Mouse (Mus musculus) neural tube, embryonic 12.5 days (tissue): ENCODE measurements around the gene Polr2e. TPM values are rescaled to one million over a fixed set of nuclear protein-coding genes. Genes with fewer than 3 reads are reported as not detected.
"Not testable (repeated sequence)": the region's sequence is repeated elsewhere in the genome, so short reads cannot be mapped to it uniquely, and the experiment has no call there.

Experiments used
- ATAC-seq: fragments of 200-750 bp; cut with Nextera tagmentation; 2 replicates; pipeline ENCODE4 v1.8.0; 2017; ENCODE audit warnings: low read depth, mild to moderate bottlenecking, moderate TSS enrichment, moderate library complexity; ENCODE audit not compliant: low FRiP score
- H3K27ac ChIP-seq: fragments of 300-500 bp; sonication (generic); 2 replicates; pipeline ENCODE4 v1.5.1; 2016
- H3K27me3 ChIP-seq: fragments of 300-500 bp; sonication (generic); replicated peaks from 2 replicates; pipeline ENCODE4 v1.6.1; 2016; ENCODE audit warnings: mild to moderate bottlenecking
- H3K36me3 ChIP-seq: fragments of 300-500 bp; sonication (generic); 2 replicates; pipeline ENCODE4 v1.6.1; 2016; ENCODE audit warnings: mild to moderate bottlenecking
- H3K4me1 ChIP-seq: fragments of 300-500 bp; sonication (generic); 2 replicates; pipeline ENCODE4 v1.6.1; 2016
- H3K4me2 ChIP-seq: fragments of 300-500 bp; sonication (generic); replicated peaks from 2 replicates; pipeline ENCODE4 v1.6.1; 2016; ENCODE audit warnings: mild to moderate bottlenecking
- H3K4me3 ChIP-seq: fragments of 300-500 bp; sonication (generic); 2 replicates; pipeline ENCODE4 v1.5.1; 2016
- H3K9ac ChIP-seq: fragments of 300-500 bp; sonication (generic); 2 replicates; pipeline ENCODE4 v1.6.1; 2016; ENCODE audit warnings: mild to moderate bottlenecking
- H3K9me3 ChIP-seq: fragments of 300-500 bp; sonication (generic); 2 replicates; pipeline ENCODE4 v1.6.1; 2016; ENCODE audit warnings: mild to moderate bottlenecking
- WGBS: fragments of 180-500 bp; shearing (Covaris S2); methylation state at CpG from one replicate; pipeline ENCODE4 v1.1.7; 2016; 5-methylcytosine and 5-hydroxymethylcytosine counted together
- polyA plus RNA-seq: library from polyadenylated mRNA; unstranded; fragments of >200 nt; fragmentation: Nextera tagmentation; extraction: Ambion mirVana; gene quantifications from 2 replicates; pipeline ENCODE4 v1.2.1, GENCODE M21; 2016

Gene Polr2e
- polyA plus RNA-seq, 1 experiment from 2014 or later: 160 TPM

- peaks cover 12% of the 10 kb centered on the region for H3K4me1 ChIP-seq
These were observed 6.2 kb upstream of the Polr2e start for GRCm38 (mm10) chr10:80045766-80046165.

GRCm38 (mm10) chr10:80045364-80045763, 5.8 kb upstream of the Polr2e start:
- not testable (repeated sequence) for H3K4me3 ChIP-seq, ATAC-seq, H3K27me3 ChIP-seq, H3K36me3 ChIP-seq, H3K9me3 ChIP-seq, H3K4me2 ChIP-seq, H3K27ac ChIP-seq, H3K9ac ChIP-seq
- WGBS: 69% methylated on average over 4 of the region's 4 CpGs
- H3K4me1 ChIP-seq: peaks cover 12% of the 10 kb centered on the region

More at GRCm38 (mm10) chr10:80045766-80046165, 6.2 kb upstream of the Polr2e start:
- H3K36me3 ChIP-seq: no peaks in the 10 kb centered on the region
- no peak overlapping the region for H3K27ac ChIP-seq
- H3K4me3 ChIP-seq: no peak overlapping the region
- no peak overlapping the region for H3K9ac ChIP-seq
- no peak overlapping the region for H3K4me2 ChIP-seq
- WGBS: 75% methylated on average over 5 of the region's 5 CpGs
- H3K27me3 ChIP-seq: no peaks in the 10 kb centered on the region
- H3K9me3 ChIP-seq: no peaks in the 10 kb centered on the region
- ATAC-seq: no peak

- no peak overlapping the region for H3K4me3 ChIP-seq
- H3K9ac ChIP-seq: peak overlapping the region; percentile 10; the same call in 1 of the 2 replicates
- 22% methylated on average over 4 of the region's 4 CpGs for WGBS
These were observed 4.5 kb upstream of the Polr2e start for GRCm38 (mm10) chr10:80044087-80044486.

GRCm38 (mm10) chr10:80041409-80042060, 1.9 kb upstream of the Polr2e start:
- H3K27me3 ChIP-seq, H3K4me3 ChIP-seq, H3K9ac ChIP-seq, H3K4me2 ChIP-seq, ATAC-seq, H3K9me3 ChIP-seq, H3K27ac ChIP-seq: not testable (repeated sequence)
- H3K36me3 ChIP-seq: peaks cover 19% of the 10 kb centered on the region
- peaks cover 15% of the 10 kb centered on the region for H3K4me1 ChIP-seq
- 91% methylated on average over 8 of the region's 8 CpGs for WGBS

More at GRCm38 (mm10) chr10:80044087-80044486, 4.5 kb upstream of the Polr2e start:
- ATAC-seq: no peak
- Histone ChIP-seq H3K9me3 (no peaks in the 10 kb centered on the region), H3K27ac (no peak overlapping the region), H3K4me2 (no peak overlapping the region), H3K4me1 (peaks cover 13% of the 10 kb centered on the region), H3K27me3 (no peaks in the 10 kb centered on the region), H3K36me3 (no peaks in the 10 kb centered on the region)

GRCm38 (mm10) chr10:80036832-80037231, 2.8 kb downstream of the Polr2e start:
- H3K27me3 ChIP-seq: no peaks in the 10 kb centered on the region
- no peak overlapping the region for H3K9ac ChIP-seq
- no peak overlapping the region for H3K4me3 ChIP-seq
- 96% methylated on average over 13 of the region's 13 CpGs for WGBS
- peaks cover 42% of the 10 kb centered on the region for H3K36me3 ChIP-seq
- peaks cover 15% of the 10 kb centered on the region for H3K4me1 ChIP-seq
- ATAC-seq: no peak
- no peak overlapping the region for H3K27ac ChIP-seq
- no peak overlapping the region for H3K4me2 ChIP-seq
- H3K9me3 ChIP-seq: no peaks in the 10 kb centered on the region

- 91% methylated on average over 5 of the region's 5 CpGs for WGBS
- Histone ChIP-seq H3K9ac (no peak overlapping the region), H3K36me3 (peaks cover 42% of the 10 kb centered on the region)
These were observed 3.9 kb downstream of the Polr2e start for GRCm38 (mm10) chr10:80035686-80036085.

GRCm38 (mm10) chr10:80035148-80035547, 4.4 kb downstream of the Polr2e start:
- Histone ChIP-seq H3K4me3 (no peak overlapping the region), H3K4me2 (no peak overlapping the region), H3K36me3 (peaks cover 42% of the 10 kb centered on the region), H3K9ac (no peak overlapping the region), H3K27ac (no peak overlapping the region), H3K4me1 (peaks cover 15% of the 10 kb centered on the region), H3K9me3 (no peaks in the 10 kb centered on the region), H3K27me3 (no peaks in the 10 kb centered on the region)
- WGBS: 82% methylated on average over 8 of the region's 8 CpGs
- no peak for ATAC-seq

More at GRCm38 (mm10) chr10:80035686-80036085, 3.9 kb downstream of the Polr2e start:
- no peak for ATAC-seq
- H3K27me3 ChIP-seq: no peaks in the 10 kb centered on the region
- no peak overlapping the region for H3K4me3 ChIP-seq
- H3K9me3 ChIP-seq: no peaks in the 10 kb centered on the region
- no peak overlapping the region for H3K4me2 ChIP-seq
- H3K4me1 ChIP-seq: peaks cover 15% of the 10 kb centered on the region
- H3K27ac ChIP-seq: no peak overlapping the region

GRCm38 (mm10) chr10:80033511-80034391, 5.8 kb downstream of the Polr2e start:
- WGBS: 42% methylated on average over 9 of the region's 9 CpGs
- Histone ChIP-seq H3K36me3 (peaks cover 42% of the 10 kb centered on the region), H3K9me3 (no peaks in the 10 kb centered on the region), H3K4me2 (no peak overlapping the region), H3K4me3 (no peak overlapping the region), H3K27ac (no peak overlapping the region), H3K27me3 (no peaks in the 10 kb centered on the region), H3K4me1 (peaks cover 11% of the 10 kb centered on the region), H3K9ac (no peak overlapping the region)
- ATAC-seq: no peak

- H3K9ac ChIP-seq: no peak overlapping the region
- no peak overlapping the region for H3K4me3 ChIP-seq
- no peaks in the 10 kb centered on the region for H3K9me3 ChIP-seq
- 77% methylated on average over 5 of the region's 5 CpGs for WGBS
- H3K4me2 ChIP-seq: no peak overlapping the region
- ATAC-seq: no peak
- no peak overlapping the region for H3K27ac ChIP-seq
- H3K36me3 ChIP-seq: peaks cover 37% of the 10 kb centered on the region
- no peaks in the 10 kb centered on the region for H3K27me3 ChIP-seq
- H3K4me1 ChIP-seq: peaks cover 3% of the 10 kb centered on the region; the same call in 1 of the 2 replicates
These were observed 6.7 kb downstream of the Polr2e start for GRCm38 (mm10) chr10:80032799-80033480.

- ATAC-seq: no peak
- Histone ChIP-seq H3K27me3 (no peaks in the 10 kb centered on the region), H3K9ac (no peak overlapping the region), H3K4me3 (no peak overlapping the region), H3K9me3 (no peaks in the 10 kb centered on the region), H3K4me1 (no peaks in the 10 kb centered on the region), H3K27ac (no peak overlapping the region), H3K4me2 (no peak overlapping the region), H3K36me3 (peaks cover 15% of the 10 kb centered on the region)
- 85% methylated on average over 17 of the region's 17 CpGs for WGBS
These were observed 8.9 kb downstream of the Polr2e start for GRCm38 (mm10) chr10:80030736-80031135.

- no peak overlapping the region for H3K27ac ChIP-seq
- ATAC-seq: no peak
- WGBS: 80% methylated on average over 9 of the region's 9 CpGs
These were observed 9.4 kb downstream of the Polr2e start for GRCm38 (mm10) chr10:80030191-80030590.

GRCm38 (mm10) chr10:80028521-80028846, 11.1 kb downstream of the Polr2e start:
- Histone ChIP-seq H3K9ac (no peak overlapping the region), H3K36me3 (no peaks in the 10 kb centered on the region), H3K4me1 (no peaks in the 10 kb centered on the region), H3K4me3 (no peak overlapping the region), H3K4me2 (no peak overlapping the region), H3K9me3 (no peaks in the 10 kb centered on the region), H3K27ac (no peak overlapping the region), H3K27me3 (no peaks in the 10 kb centered on the region)
- 92% methylated on average over 13 of the region's 13 CpGs for WGBS
- no peak for ATAC-seq

More at GRCm38 (mm10) chr10:80030191-80030590, 9.4 kb downstream of the Polr2e start:
- no peak overlapping the region for H3K9ac ChIP-seq
- H3K9me3 ChIP-seq: no peaks in the 10 kb centered on the region
- H3K4me1 ChIP-seq: no peaks in the 10 kb centered on the region
- H3K27me3 ChIP-seq: no peaks in the 10 kb centered on the region
- H3K4me2 ChIP-seq: no peak overlapping the region
- peaks cover 9% of the 10 kb centered on the region for H3K36me3 ChIP-seq
- no peak overlapping the region for H3K4me3 ChIP-seq
